Mouse (Mus musculus): ENCODE measurements around the gene Utp4. TPM values are rescaled to one million over a fixed set of nuclear protein-coding genes. Genes with fewer than 3 reads are reported as not detected.
"Not testable (repeated sequence)": the region's sequence is repeated elsewhere in the genome, so short reads cannot be mapped to it uniquely, and the experiment has no call there.

Gene Utp4
- total and polyA plus RNA-seq, 2 experiments from 2014 or later: 29.1 to 30.6 TPM

DNA sequence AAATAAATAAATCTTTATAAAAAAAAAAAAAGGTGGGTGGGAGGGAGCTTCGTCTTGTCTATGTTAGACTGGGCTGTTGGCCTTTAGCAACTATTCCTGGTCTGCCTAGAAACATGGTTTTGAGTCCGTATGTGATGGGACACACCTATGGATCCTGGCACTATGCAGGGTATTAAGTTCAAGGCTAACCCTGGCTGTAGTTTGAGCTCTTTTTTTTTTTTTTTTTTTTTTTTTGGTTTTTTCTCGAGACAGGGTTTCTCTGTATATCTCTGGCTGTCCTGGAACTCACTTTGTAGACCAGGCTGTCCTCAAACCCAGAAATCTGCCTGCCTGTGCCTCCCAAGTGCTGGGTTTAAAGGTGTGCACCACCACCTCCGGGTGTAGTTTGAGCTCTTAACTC lies 30.6 kb downstream of the Utp4 start:
- peaks cover 44% of the 10 kb centered on the region for H3K36me3 ChIP-seq (replicated peaks; ENCODE audit: control insufficient read depth, insufficient read depth, low read length)
- DNase-seq (ENCODE audit: low spot score) (no peak), ATAC-seq (ENCODE audit: insufficient read depth, low read depth) (no peak)
- H3K4me2 ChIP-seq (ENCODE audit: low read depth, low read length): no peak overlapping the region
- no peak overlapping the region for H3K4me3 ChIP-seq (ENCODE audit: low read depth, low read length)
- no peaks in the 10 kb centered on the region for H3K9me3 ChIP-seq (replicated peaks; ENCODE audit: control insufficient read depth, low read length)
- H3K4me1 ChIP-seq (ENCODE audit: control insufficient read depth, insufficient read depth): no peaks in the 10 kb centered on the region
- 87% methylated on average over 4 of the region's 4 CpGs for WGBS
- H3K27ac ChIP-seq (ENCODE audit: low read depth): peak overlapping the region; percentile 31
- no peak overlapping the region for H3K9ac ChIP-seq (replicated peaks; ENCODE audit: low read depth, low read length)
- no peaks in the 10 kb centered on the region for H3K27me3 ChIP-seq (ENCODE audit: control insufficient read depth, insufficient read depth, low read length)
- TF ChIP-seq EP300 (IDR thresholded peaks at IDR 0.05; ENCODE audit: low read depth) (no peak), CTCF (IDR thresholded peaks at IDR 0.05; ENCODE audit: low read depth) (no peak)

DNA sequence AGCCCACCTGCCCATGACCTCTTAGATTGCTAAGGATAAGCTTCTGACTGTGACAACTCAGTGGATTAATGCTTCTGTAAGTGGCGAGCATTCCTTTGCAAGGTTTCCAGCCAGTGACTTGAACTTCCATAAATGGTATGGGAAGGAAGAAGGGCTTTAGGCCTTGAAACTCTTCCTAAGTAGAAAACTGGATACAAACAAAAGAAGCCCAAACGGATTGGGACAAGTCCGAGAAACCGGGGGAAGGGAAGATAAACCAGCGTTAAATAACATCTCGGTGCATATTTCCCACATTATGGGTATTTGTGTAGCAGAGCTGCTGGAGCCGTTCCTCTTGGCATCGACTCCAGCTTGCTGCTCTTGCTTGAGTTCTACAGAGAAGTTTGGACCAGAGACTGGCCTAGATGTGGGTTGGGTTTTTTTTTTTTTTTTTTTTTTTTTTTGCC lies 31.5 kb downstream of the Utp4 start:
- 52% methylated on average over 8 of the region's 8 CpGs for WGBS
- DNase-seq (ENCODE audit: low spot score) (no peak), ATAC-seq (ENCODE audit: insufficient read depth, low read depth) (no peak)
- no peak for TF ChIP-seq EP300 (IDR thresholded peaks at IDR 0.05; ENCODE audit: low read depth)
- TF ChIP-seq CTCF (IDR thresholded peaks at IDR 0.05; ENCODE audit: low read depth): no peak
- Histone ChIP-seq H3K9me3 (replicated peaks; ENCODE audit: control insufficient read depth, low read length) (no peaks in the 10 kb centered on the region), H3K4me2 (ENCODE audit: low read depth, low read length) (no peak overlapping the region), H3K4me1 (ENCODE audit: control insufficient read depth, insufficient read depth) (no peaks in the 10 kb centered on the region), H3K27me3 (ENCODE audit: control insufficient read depth, insufficient read depth, low read length) (no peaks in the 10 kb centered on the region), H3K36me3 (replicated peaks; ENCODE audit: control insufficient read depth, insufficient read depth, low read length) (peaks cover 35% of the 10 kb centered on the region), H3K27ac (ENCODE audit: low read depth) (peak overlapping the region; percentile 31), H3K9ac (replicated peaks; ENCODE audit: low read depth, low read length) (no peak overlapping the region), H3K4me3 (ENCODE audit: low read depth, low read length) (no peak overlapping the region)

DNA sequence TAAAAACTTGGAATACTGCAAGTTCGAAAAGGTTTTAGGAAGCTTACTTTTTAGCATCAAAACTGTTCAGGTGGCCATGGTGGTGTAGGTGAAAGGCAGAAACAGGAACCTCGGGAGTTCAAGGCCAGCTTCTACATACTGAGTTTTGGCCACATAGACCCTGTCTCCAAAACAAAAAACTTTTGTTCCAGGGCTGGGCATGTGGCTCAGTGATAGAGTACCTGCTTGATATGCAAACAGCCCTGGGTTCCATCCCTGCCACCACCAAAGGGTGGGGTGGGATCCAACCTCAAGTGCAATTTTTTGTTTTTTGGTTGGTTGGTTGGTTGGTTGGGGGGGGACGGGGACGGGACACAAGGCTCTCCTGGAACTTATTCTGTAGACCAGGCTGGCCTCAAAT lies 32.0 kb downstream of the Utp4 start:
- TF ChIP-seq EP300 (IDR thresholded peaks at IDR 0.05; ENCODE audit: low read depth): no peak
- TF ChIP-seq CTCF (IDR thresholded peaks at IDR 0.05; ENCODE audit: low read depth): no peak
- Histone ChIP-seq H3K36me3 (replicated peaks; ENCODE audit: control insufficient read depth, insufficient read depth, low read length) (peaks cover 30% of the 10 kb centered on the region), H3K4me2 (ENCODE audit: low read depth, low read length) (no peak overlapping the region), H3K27me3 (ENCODE audit: control insufficient read depth, insufficient read depth, low read length) (no peaks in the 10 kb centered on the region), H3K9me3 (replicated peaks; ENCODE audit: control insufficient read depth, low read length) (no peaks in the 10 kb centered on the region), H3K4me1 (ENCODE audit: control insufficient read depth, insufficient read depth) (no peaks in the 10 kb centered on the region), H3K27ac (ENCODE audit: low read depth) (peak overlapping the region; percentile 43; the same call in 1 of the 2 replicates), H3K9ac (replicated peaks; ENCODE audit: low read depth, low read length) (no peak overlapping the region), H3K4me3 (ENCODE audit: low read depth, low read length) (no peak overlapping the region)
- WGBS: 85% methylated on average over 4 of the region's 4 CpGs
- DNase-seq (ENCODE audit: low spot score): no peak
- ATAC-seq (ENCODE audit: insufficient read depth, low read depth): no peak

DNA sequence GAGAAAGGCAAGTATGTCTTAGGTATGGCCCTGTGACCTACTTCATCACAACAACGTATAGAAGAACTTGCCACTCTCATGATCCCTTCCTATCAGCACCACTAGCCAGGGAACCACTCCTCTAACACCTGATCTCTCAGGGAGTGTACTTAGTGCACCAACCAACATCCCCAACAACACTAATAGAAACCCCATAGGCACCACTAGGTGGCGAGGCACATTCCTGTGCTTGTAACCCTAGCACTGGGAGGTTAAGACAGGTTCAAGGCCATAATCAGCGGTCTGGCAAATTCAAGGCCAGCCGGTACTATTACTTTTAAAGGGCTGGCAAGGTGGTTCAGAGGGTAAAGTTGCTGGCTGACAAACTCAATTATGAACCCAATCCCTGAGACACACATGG lies 33.8 kb downstream of the Utp4 start:
- ATAC-seq (ENCODE audit: insufficient read depth, low read depth) (no peak), DNase-seq (ENCODE audit: low spot score) (no peak)
- Histone ChIP-seq H3K27me3 (ENCODE audit: control insufficient read depth, insufficient read depth, low read length) (no peaks in the 10 kb centered on the region), H3K4me3 (ENCODE audit: low read depth, low read length) (no peak overlapping the region), H3K9me3 (replicated peaks; ENCODE audit: control insufficient read depth, low read length) (no peaks in the 10 kb centered on the region), H3K4me2 (ENCODE audit: low read depth, low read length) (no peak overlapping the region), H3K9ac (replicated peaks; ENCODE audit: low read depth, low read length) (no peak overlapping the region), H3K4me1 (ENCODE audit: control insufficient read depth, insufficient read depth) (0 out of 2 replicates have a peak, but pooled peaks cover 1% of the 10 kb centered on the region), H3K36me3 (replicated peaks; ENCODE audit: control insufficient read depth, insufficient read depth, low read length) (peaks cover 14% of the 10 kb centered on the region), H3K27ac (ENCODE audit: low read depth) (no peak overlapping the region)
- peak; percentile 47 for TF ChIP-seq CTCF (IDR thresholded peaks at IDR 0.05; ENCODE audit: low read depth)
- TF ChIP-seq EP300 (IDR thresholded peaks at IDR 0.05; ENCODE audit: low read depth): no peak
- 54% methylated on average over 4 of the region's 4 CpGs for WGBS

DNA sequence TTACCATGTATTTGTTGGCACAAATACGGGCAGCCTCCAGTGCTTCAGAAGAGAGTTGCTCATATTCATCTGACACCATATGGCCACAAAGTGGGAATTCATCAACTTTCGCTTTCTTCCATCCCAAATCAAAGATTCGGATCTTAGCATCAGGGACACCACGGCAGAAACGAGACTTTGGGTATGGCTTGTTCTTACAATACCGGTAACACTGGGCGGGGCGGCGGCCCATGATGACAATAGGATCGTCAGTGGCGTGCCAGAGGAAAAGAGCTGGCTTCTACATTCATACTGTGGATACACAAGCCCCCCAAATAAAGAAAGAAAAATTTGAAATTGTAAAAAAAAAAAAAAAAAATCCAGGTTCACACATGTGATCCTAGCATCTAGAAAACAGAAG lies 34.7 kb downstream of the Utp4 start:
- H3K4me3 ChIP-seq (ENCODE audit: low read depth, low read length); H3K4me2 ChIP-seq (ENCODE audit: low read depth, low read length); H3K4me1 ChIP-seq (ENCODE audit: control insufficient read depth, insufficient read depth); H3K9ac ChIP-seq (replicated peaks; ENCODE audit: low read depth, low read length); H3K9me3 ChIP-seq (replicated peaks; ENCODE audit: control insufficient read depth, low read length); H3K36me3 ChIP-seq (replicated peaks; ENCODE audit: control insufficient read depth, insufficient read depth, low read length); ATAC-seq (ENCODE audit: insufficient read depth, low read depth); H3K27ac ChIP-seq (ENCODE audit: low read depth); DNase-seq (ENCODE audit: low spot score); H3K27me3 ChIP-seq (ENCODE audit: control insufficient read depth, insufficient read depth, low read length): not testable (repeated sequence)
- WGBS: 93% methylated on average over 10 of the region's 11 CpGs

DNA sequence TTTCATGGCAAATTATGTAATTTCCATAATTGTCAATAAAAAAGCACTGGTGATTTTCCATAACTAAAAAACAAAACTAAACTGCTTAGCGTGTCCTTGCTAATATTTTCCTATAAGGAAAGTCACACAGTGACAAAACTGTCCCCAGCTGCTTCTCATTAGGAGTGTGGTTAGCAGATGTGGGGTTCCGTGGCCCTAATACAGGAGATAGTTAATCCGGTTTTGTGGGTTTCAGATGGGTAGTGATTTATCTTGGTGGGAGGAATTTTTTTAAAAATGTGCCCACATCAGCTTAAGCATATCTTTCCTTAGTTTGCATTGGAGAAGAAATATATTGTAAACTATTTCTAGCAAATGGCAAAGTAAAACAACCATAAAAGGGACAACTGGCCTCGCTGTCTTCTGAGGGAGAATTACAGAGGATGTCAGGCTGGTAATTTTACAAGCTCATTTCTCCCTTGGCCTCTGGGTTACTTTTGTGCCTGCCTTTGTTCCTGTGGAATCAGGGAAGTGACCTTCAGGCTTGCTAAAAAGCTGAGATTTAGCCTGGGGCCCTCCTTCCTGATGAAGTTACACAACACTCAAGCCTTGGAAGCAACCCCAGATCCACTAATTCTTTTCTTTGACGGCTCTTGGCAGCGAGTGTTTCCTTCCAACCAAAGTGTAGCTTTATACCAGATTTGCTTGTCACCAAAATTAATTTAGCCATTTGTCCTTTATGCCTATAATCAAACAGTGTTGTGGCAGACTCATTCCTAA lies 35.9 kb downstream of the Utp4 start:
- Histone ChIP-seq H3K4me2 (ENCODE audit: low read depth, low read length) (no peak overlapping the region), H3K27me3 (ENCODE audit: control insufficient read depth, insufficient read depth, low read length) (no peaks in the 10 kb centered on the region), H3K9ac (replicated peaks; ENCODE audit: low read depth, low read length) (no peak overlapping the region), H3K4me1 (ENCODE audit: control insufficient read depth, insufficient read depth) (peaks cover 8% of the 10 kb centered on the region; the same call in 1 of the 2 replicates), H3K4me3 (ENCODE audit: low read depth, low read length) (no peak overlapping the region), H3K27ac (ENCODE audit: low read depth) (peak overlapping the region; percentile 73), H3K9me3 (replicated peaks; ENCODE audit: control insufficient read depth, low read length) (no peaks in the 10 kb centered on the region), H3K36me3 (replicated peaks; ENCODE audit: control insufficient read depth, insufficient read depth, low read length) (no peaks in the 10 kb centered on the region)
- WGBS: 59% methylated on average over 6 of the region's 6 CpGs
- TF ChIP-seq EP300 (IDR thresholded peaks at IDR 0.05; ENCODE audit: low read depth) (no peak), CTCF (IDR thresholded peaks at IDR 0.05; ENCODE audit: low read depth) (no peak)
- ATAC-seq (ENCODE audit: insufficient read depth, low read depth): no peak
- DNase-seq (ENCODE audit: low spot score): peak; percentile 51
